Mouse (Mus musculus): ENCODE measurements around the gene Lpar5.

- TF ChIP-seq POLR2A (IDR thresholded peaks at IDR 0.05; ENCODE audit: borderline replicate concordance, extremely low read depth, low read depth, low read length), result no peak
- TF ChIP-seq CTCF (IDR thresholded peaks at IDR 0.05; ENCODE audit: insufficient read depth, low read length), result no peak
Measured at GRCm38 (mm10) chr6:125031604-125032003, 36.1 kb upstream of the Lpar5 start.

Data from lung, adult 2 months (tissue).